Mouse (Mus musculus): Measurements from ENCODE around the gene Abca2. TPM values are rescaled to one million over a fixed set of nuclear protein-coding genes. Genes with fewer than 3 reads are reported as not detected.

The Abca2 gene
- polyA plus RNA-seq, 1 experiment from 2014 or later, result 1.8 TPM

DNA sequence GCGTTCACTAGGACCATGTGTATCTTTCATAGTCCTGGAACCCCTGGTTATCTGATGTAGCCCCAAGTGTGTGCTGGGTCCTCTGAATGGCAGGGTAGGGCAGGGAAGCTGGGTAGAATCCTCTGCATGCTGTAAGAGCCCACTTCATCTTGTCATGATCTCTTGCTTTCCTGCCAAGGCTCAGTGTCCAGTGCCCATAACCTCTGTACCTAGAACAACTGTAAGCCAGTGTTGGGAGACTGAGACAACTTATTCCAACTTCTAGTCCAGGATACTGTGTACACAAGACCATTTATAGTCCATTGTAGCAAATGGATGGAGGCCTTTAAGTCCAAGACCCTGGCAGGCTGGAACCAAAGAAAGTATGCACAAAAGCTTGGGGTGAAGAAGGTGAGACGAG lies 36.8 kb downstream of the Abca2 start:
- no peaks in the 10 kb centered on the region for H3K36me3 ChIP-seq (ENCODE audit: control insufficient read depth, insufficient read depth)
- H3K9ac ChIP-seq (ENCODE audit: low read depth, low read length), result no peak overlapping the region
- H3K9me3 ChIP-seq (replicated peaks; ENCODE audit: control insufficient read depth, low read length), result no peaks in the 10 kb centered on the region
- H3K4me1 ChIP-seq (ENCODE audit: control insufficient read depth, low read depth, low read length), result peaks cover 9% of the 10 kb centered on the region
- no peaks in the 10 kb centered on the region for H3K27me3 ChIP-seq (ENCODE audit: control insufficient read depth, insufficient read depth, low read depth, low read length)
- H3K4me2 ChIP-seq (ENCODE audit: low read depth, low read length), result no peak overlapping the region
- no peak for ATAC-seq (ENCODE audit: low read depth)
- WGBS (ENCODE audit: insufficient replicate concordance), result 28% methylated on average over 2 of the region's 2 CpGs
- peak overlapping the region; percentile 26; the same call in 1 of the 2 replicates for H3K27ac ChIP-seq (ENCODE audit: low read length)
- no peak overlapping the region for H3K4me3 ChIP-seq (ENCODE audit: low read depth, low read length)

- no peak overlapping the region for H3K9ac ChIP-seq (ENCODE audit: low read depth, low read length)
- no peak for ATAC-seq (ENCODE audit: low read depth)
Measured at GRCm38 (mm10) chr2:25465816-25466635, 37.5 kb downstream of the Abca2 start.

DNA sequence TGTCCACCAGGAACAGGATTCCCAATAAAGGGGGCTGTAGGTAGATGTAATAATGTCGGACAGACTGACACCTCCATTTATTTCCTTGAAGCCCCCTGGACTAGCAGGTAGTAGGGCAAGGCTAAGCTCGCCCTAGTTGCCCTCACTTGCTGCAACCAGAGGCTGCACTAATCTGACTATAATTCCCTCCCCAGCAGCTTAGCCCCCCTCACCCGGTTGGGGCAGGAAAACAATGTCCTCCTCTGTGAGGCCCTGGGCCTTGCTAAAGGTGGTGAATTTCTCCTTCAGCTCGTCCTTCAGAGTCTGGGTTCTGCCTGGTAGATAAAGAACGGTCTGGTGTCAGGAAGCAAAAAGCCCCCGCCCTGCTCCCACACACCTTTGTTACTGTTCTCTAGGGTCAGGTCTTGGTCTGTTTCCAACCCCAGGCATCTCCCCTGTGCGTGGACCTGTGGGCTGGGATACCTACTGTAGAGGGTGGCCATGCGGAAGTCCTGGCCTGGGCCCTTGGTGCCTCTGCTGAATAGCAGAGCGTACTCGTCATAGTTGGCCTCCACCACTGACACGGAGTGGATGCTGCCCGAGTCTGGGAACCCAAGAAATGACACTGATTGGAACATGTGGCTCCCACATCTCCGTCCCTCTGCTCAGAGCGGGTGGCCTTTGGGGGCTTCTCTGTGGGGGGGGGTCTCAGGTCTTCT lies 39.3 kb downstream of the Abca2 start:
- no peak overlapping the region for H3K4me2 ChIP-seq (ENCODE audit: low read depth, low read length)
- no peak overlapping the region for H3K27ac ChIP-seq (ENCODE audit: low read length)
- H3K9ac ChIP-seq (ENCODE audit: low read depth, low read length), result no peak overlapping the region
- H3K36me3 ChIP-seq (ENCODE audit: control insufficient read depth, insufficient read depth), result no peaks in the 10 kb centered on the region
- 56% methylated on average over 14 of the region's 14 CpGs for WGBS (ENCODE audit: insufficient replicate concordance)
- no peaks in the 10 kb centered on the region for H3K9me3 ChIP-seq (replicated peaks; ENCODE audit: control insufficient read depth, low read length)
- no peak overlapping the region for H3K4me3 ChIP-seq (ENCODE audit: low read depth, low read length)
- ATAC-seq (ENCODE audit: low read depth), result no peak
- H3K4me1 ChIP-seq (ENCODE audit: control insufficient read depth, low read depth, low read length), result no peaks in the 10 kb centered on the region
- no peaks in the 10 kb centered on the region for H3K27me3 ChIP-seq (ENCODE audit: control insufficient read depth, insufficient read depth, low read depth, low read length)

More at GRCm38 (mm10) chr2:25465816-25466635, 37.5 kb downstream of the Abca2 start:
- peaks cover 6% of the 10 kb centered on the region for H3K4me1 ChIP-seq (ENCODE audit: control insufficient read depth, low read depth, low read length)
- no peak overlapping the region for H3K4me3 ChIP-seq (ENCODE audit: low read depth, low read length)
- H3K27me3 ChIP-seq (ENCODE audit: control insufficient read depth, insufficient read depth, low read depth, low read length), result no peaks in the 10 kb centered on the region
- H3K9me3 ChIP-seq (replicated peaks; ENCODE audit: control insufficient read depth, low read length), result no peaks in the 10 kb centered on the region
- peak overlapping the region; percentile 26; the same call in 1 of the 2 replicates for H3K27ac ChIP-seq (ENCODE audit: low read length)
- 17% methylated on average over 10 of the region's 10 CpGs for WGBS (ENCODE audit: insufficient replicate concordance)
- H3K36me3 ChIP-seq (ENCODE audit: control insufficient read depth, insufficient read depth), result no peaks in the 10 kb centered on the region
- H3K4me2 ChIP-seq (ENCODE audit: low read depth, low read length), result no peak overlapping the region

GRCm38 (mm10) chr2:25468962-25469915 lies 40.7 kb downstream of the Abca2 start:
- no peaks in the 10 kb centered on the region for H3K27me3 ChIP-seq (ENCODE audit: control insufficient read depth, insufficient read depth, low read depth, low read length)
- no peak for ATAC-seq (ENCODE audit: low read depth)
- no peaks in the 10 kb centered on the region for H3K9me3 ChIP-seq (replicated peaks; ENCODE audit: control insufficient read depth, low read length)
- H3K4me3 ChIP-seq (ENCODE audit: low read depth, low read length), result no peak overlapping the region
- no peak overlapping the region for H3K4me2 ChIP-seq (ENCODE audit: low read depth, low read length)
- no peak overlapping the region for H3K27ac ChIP-seq (ENCODE audit: low read length)
- no peak overlapping the region for H3K9ac ChIP-seq (ENCODE audit: low read depth, low read length)
- WGBS (ENCODE audit: insufficient replicate concordance), result 66% methylated on average over 10 of the region's 10 CpGs
- no peaks in the 10 kb centered on the region for H3K36me3 ChIP-seq (ENCODE audit: control insufficient read depth, insufficient read depth)
- no peaks in the 10 kb centered on the region for H3K4me1 ChIP-seq (ENCODE audit: control insufficient read depth, low read depth, low read length)

GRCm38 (mm10) chr2:25469969-25470368 lies 41.5 kb downstream of the Abca2 start, which contains the start of gene Ptgds:
Gene Ptgds (minus strand): TSS chr2:25470046.
- Histone ChIP-seq H3K4me1 (ENCODE audit: control insufficient read depth, low read depth, low read length) (no peaks in the 10 kb centered on the region), H3K36me3 (ENCODE audit: control insufficient read depth, insufficient read depth) (no peaks in the 10 kb centered on the region), H3K9ac (ENCODE audit: low read depth, low read length) (no peak within 1 kb of the TSS), H3K27me3 (ENCODE audit: control insufficient read depth, insufficient read depth, low read depth, low read length) (no peaks in the 10 kb centered on the region), H3K9me3 (replicated peaks; ENCODE audit: control insufficient read depth, low read length) (no peaks in the 10 kb centered on the region), H3K4me2 (ENCODE audit: low read depth, low read length) (no peak within 1 kb of the TSS), H3K4me3 (ENCODE audit: low read depth, low read length) (no peak within 1 kb of the TSS), H3K27ac (ENCODE audit: low read length) (no peak within 1 kb of the TSS)
- WGBS (ENCODE audit: insufficient replicate concordance), result 54% methylated on average over 6 of the region's 6 CpGs
- ATAC-seq (ENCODE audit: low read depth), result no peak

GRCm38 (mm10) chr2:25472550-25472949 lies 44.0 kb downstream of the Abca2 start:
- Histone ChIP-seq H3K4me2 (ENCODE audit: low read depth, low read length) (no peak overlapping the region), H3K9me3 (replicated peaks; ENCODE audit: control insufficient read depth, low read length) (no peaks in the 10 kb centered on the region), H3K9ac (ENCODE audit: low read depth, low read length) (no peak overlapping the region), H3K4me1 (ENCODE audit: control insufficient read depth, low read depth, low read length) (no peaks in the 10 kb centered on the region), H3K36me3 (ENCODE audit: control insufficient read depth, insufficient read depth) (no peaks in the 10 kb centered on the region), H3K4me3 (ENCODE audit: low read depth, low read length) (no peak overlapping the region), H3K27ac (ENCODE audit: low read length) (no peak overlapping the region), H3K27me3 (ENCODE audit: control insufficient read depth, insufficient read depth, low read depth, low read length) (no peaks in the 10 kb centered on the region)
- 56% methylated on average over 2 of the region's 2 CpGs for WGBS (ENCODE audit: insufficient replicate concordance)
- no peak for ATAC-seq (ENCODE audit: low read depth)

DNA sequence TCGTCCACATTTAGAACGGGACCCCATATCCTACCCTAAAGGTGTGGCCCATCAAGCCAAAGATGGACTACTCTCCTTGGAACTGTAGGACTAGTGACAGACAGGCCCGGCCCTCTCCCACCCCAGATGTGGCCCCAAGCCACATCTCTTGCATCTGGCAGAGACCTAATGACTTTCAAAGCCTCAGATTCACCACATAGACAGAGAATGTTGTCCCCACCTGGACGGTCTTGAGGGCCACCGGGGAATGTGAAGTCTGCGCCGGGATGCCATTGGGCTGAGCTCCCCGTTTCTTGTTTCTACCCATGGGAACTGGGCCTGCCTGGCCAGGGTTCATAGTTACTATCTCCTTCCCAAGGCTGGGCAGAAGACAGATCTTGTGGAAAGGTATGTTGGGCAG lies 49.0 kb downstream of the Abca2 start:
- no peaks in the 10 kb centered on the region for H3K9me3 ChIP-seq (replicated peaks; ENCODE audit: control insufficient read depth, low read length)
- no peak overlapping the region for H3K4me3 ChIP-seq (ENCODE audit: low read depth, low read length)
- H3K27me3 ChIP-seq (ENCODE audit: control insufficient read depth, insufficient read depth, low read depth, low read length), result no peaks in the 10 kb centered on the region
- H3K36me3 ChIP-seq (ENCODE audit: control insufficient read depth, insufficient read depth), result no peaks in the 10 kb centered on the region
- no peak for ATAC-seq (ENCODE audit: low read depth)
- H3K9ac ChIP-seq (ENCODE audit: low read depth, low read length), result no peak overlapping the region
- H3K4me2 ChIP-seq (ENCODE audit: low read depth, low read length), result no peak overlapping the region
- no peak overlapping the region for H3K27ac ChIP-seq (ENCODE audit: low read length)
- H3K4me1 ChIP-seq (ENCODE audit: control insufficient read depth, low read depth, low read length), result no peaks in the 10 kb centered on the region
- 65% methylated on average over 8 of the region's 8 CpGs for WGBS (ENCODE audit: insufficient replicate concordance)

- Histone ChIP-seq H3K9me3 (replicated peaks; ENCODE audit: control insufficient read depth, low read length) (no peaks in the 10 kb centered on the region), H3K4me2 (ENCODE audit: low read depth, low read length) (no peak overlapping the region), H3K4me3 (ENCODE audit: low read depth, low read length) (no peak overlapping the region), H3K36me3 (ENCODE audit: control insufficient read depth, insufficient read depth) (no peaks in the 10 kb centered on the region), H3K9ac (ENCODE audit: low read depth, low read length) (no peak overlapping the region), H3K27me3 (ENCODE audit: control insufficient read depth, insufficient read depth, low read depth, low read length) (no peaks in the 10 kb centered on the region), H3K4me1 (ENCODE audit: control insufficient read depth, low read depth, low read length) (no peaks in the 10 kb centered on the region), H3K27ac (ENCODE audit: low read length) (no peak overlapping the region)
- ATAC-seq (ENCODE audit: low read depth), result no peak
- WGBS (ENCODE audit: insufficient replicate concordance), result 80% methylated on average over 3 of the region's 3 CpGs
Measured at GRCm38 (mm10) chr2:25477967-25478675, 49.6 kb downstream of the Abca2 start.
